Mouse (Mus musculus): ENCODE measurements at regions not wholly inside any gene's neighbourhood (a gene's known extent, or its start where the extent isn't known, plus 50 kb on each side); places are given as distances from the start of the nearest gene placed in this dataset.

DNA sequence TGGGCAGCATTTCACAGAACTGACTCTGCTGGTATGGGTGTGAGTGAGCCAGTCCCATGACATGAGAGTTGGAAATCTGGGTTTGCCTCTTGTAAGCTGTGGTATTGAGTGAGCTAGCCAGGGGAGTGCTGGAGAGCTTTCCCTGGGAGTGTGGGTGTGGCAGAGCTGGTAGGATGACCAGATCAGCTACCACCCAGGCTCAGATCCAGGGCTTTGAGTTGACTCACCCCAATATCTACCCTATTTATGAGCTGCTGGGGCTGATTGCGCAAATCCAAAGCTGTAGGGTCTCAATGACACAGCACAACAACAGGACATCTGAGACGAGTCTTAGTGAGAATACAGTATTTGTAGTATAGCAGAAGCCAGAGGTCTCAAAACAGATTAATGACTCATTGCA is 245.7 kb upstream of the Klf12 start:
- TF ChIP-seq CTCF (IDR thresholded peaks at IDR 0.05): no peak
- TF ChIP-seq EP300 (IDR thresholded peaks at IDR 0.05; ENCODE audit: insufficient read depth, low read depth, low read length): no peak
- no peak for TF ChIP-seq POLR2A (IDR thresholded peaks at IDR 0.05; ENCODE audit: insufficient read depth, low read depth, low read length)

Measured in heart, adult 2 months (tissue).